Mouse (Mus musculus) frontal cortex, postnatal 14 days (tissue): ENCODE results near the gene Idnk.
"Not testable (repeated sequence)": the region's sequence is repeated elsewhere in the genome, so short reads cannot be mapped to it uniquely, and the experiment has no call there.

Experiments used
- DNase-seq, 2 experiments: peaks; one replicate each; pipeline ENCODE4 v3.0.0; 2022; ENCODE audit warnings: low spot score in 2 of 2

Gene Idnk

DNA sequence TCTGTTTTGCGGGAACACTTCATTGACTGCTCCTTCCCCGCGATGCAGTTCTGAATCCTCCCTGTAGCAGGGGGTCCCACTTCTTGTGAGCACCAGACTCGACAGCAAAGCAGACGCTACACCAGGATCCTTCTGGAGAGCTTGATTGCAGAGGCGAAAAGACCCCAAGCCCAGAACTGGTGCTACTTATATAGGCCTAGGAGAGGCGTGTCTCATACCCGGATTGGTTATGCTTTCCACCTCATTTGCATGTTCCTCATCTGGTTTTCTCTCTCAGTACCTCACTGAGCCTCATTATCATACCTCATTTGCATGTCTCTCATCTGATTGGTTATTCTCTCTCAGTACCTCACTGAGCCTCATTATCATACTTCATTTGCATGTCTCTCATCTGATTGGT is 10.8 kb upstream of the Idnk start:
- DNase-seq: not testable (repeated sequence)

DNA sequence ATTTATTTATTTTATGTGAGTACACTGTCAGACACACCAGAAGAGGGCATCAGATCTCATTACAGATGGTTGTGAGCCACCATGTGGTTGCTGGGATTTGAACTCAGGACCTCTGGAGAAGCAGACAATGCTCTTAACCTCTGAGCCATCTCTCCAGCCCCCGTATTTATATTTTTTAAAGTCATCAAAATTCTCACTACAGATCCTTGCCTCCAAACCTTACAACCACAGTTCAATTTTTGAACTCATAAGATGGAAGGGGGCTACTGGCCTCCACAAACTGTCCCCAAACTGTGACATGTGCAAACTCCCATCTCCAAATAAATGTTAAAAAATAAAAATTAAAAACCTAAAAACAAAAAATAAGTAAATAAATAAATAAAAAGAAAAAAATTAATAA is 9.7 kb upstream of the Idnk start:
- no peak for DNase-seq

DNA sequence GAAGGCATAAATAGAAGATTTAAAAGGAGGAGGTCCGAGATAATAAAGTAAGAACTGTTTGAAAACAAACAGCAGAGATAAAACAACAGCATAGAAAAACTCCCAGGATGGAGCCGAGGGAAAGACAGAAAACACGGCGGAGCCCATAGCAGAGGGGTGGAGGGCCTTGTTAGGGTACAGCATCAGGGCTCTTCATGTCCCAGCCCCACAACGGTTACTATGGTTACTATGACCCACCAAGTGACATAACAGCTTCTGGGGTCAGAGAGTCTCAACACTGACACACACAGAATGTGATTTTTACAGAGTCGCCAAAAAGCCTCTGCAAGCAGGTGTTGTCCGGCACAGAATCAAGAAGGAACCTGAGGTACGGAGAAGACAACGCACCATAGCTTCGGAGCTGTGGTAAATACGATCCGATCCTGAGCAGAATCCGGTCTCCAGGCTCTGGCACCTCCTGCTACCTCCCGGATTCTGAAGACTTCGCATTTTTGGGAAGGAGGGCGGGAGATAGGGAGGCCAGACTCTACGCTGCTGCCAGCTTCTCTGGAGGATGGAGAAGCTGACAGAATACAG is 9.1 kb upstream of the Idnk start:
- DNase-seq: no peak

DNA sequence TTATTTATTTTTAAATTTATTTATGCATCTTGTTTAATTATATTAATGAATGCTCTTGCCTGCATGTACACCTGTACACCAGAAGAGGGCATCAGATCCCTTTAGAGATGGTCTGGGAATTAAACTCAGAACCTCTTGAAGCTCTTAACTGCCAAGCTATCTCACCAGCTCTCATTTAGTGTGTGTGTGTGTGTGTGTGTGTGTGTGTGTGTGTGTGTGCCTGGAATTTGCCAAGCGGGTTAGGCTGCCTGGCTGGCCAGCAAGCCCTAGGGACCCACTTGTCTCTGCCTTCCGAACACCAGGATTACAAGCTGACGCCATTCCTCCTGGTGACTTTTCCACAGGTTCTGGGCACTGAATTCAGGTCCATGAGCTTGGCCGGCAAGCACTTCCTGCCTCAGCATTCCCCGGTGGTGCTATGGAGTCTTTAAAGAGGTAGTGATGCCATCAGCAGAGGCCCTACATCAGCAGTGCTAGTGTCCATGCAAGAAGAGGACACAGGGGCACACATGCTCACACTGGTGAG is 8.4 kb upstream of the Idnk start:
- DNase-seq: no peak

DNA sequence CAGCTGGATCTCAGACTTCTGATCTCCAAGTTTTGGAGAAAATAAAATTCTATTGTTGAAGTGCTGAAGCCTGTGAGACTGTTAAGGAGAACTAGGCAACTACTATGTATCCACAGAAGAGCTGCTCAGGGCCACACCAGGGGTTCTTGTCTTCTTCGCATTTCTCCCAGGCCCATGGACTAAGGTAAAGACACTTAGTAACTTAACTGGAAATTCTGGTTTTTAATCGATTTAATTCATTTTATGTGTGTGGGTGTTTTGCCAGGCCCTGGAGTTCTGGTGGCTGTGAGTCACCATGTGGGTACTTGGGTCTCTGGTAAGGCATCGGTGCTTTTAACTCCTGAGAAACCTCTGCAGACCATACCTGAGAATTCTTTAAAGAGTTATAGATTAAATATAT is 7.8 kb upstream of the Idnk start:
- no peak for DNase-seq

DNA sequence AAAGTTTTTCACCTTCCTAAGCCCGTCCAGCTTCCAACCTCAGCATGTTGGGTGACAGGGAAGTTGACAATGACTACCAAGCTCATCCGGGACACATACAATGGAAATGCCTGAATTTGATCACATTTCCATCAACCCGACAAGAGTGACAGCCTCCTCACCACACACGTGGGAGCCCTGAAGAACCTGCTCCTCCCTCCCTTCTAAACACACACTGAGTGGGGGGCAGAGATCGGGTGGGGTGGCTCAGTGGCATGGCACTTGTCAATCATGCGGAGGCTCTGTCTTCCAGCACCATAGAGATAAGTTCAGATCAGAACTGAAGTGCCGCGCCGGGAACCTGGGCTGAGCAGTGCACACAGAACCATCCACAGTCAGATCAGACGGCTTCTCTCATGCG is 7.0 kb upstream of the Idnk start:
- DNase-seq: no peak

DNA sequence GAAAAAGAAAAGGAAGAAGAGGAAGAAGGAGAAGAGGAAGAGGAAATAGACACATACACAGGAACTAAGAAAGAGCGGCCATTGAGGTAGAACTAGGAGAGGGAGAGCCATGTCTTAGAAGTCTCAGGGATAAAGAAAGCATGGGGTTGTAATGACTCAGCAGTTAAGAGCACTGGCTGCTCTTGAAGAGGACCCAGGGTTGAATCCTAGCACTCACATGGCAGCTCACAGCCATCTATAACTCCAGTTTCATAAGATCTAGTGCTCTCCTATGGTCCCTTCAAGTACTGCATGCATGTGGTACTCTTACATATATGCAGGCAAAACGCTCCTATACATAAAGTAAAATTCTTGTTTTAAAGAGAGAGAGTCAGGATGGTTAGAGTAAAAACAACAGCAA is 1.4 kb upstream of the Idnk start:
- no peak for DNase-seq

DNA sequence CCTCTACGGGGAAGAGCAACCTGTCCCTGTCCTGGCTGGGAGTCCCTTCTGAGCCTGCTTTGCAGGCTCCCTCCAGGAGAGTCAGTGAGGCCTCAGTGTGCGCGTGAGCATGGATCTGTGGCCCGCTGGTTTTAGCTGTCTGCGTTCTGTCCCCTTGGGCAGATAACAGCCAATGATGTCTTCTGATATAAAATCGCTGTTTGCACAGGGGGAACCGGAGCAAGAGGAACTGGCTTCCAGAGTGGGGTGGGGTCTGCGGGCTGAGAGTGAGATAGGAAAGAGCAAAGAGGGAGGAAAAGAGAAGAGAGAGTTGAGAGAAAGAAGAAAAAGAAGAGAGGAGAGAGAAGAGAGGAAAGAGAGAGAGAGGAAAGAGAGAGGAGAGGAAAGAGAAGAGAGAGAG is 413 bp upstream of the Idnk start:
- no peak for DNase-seq

DNA sequence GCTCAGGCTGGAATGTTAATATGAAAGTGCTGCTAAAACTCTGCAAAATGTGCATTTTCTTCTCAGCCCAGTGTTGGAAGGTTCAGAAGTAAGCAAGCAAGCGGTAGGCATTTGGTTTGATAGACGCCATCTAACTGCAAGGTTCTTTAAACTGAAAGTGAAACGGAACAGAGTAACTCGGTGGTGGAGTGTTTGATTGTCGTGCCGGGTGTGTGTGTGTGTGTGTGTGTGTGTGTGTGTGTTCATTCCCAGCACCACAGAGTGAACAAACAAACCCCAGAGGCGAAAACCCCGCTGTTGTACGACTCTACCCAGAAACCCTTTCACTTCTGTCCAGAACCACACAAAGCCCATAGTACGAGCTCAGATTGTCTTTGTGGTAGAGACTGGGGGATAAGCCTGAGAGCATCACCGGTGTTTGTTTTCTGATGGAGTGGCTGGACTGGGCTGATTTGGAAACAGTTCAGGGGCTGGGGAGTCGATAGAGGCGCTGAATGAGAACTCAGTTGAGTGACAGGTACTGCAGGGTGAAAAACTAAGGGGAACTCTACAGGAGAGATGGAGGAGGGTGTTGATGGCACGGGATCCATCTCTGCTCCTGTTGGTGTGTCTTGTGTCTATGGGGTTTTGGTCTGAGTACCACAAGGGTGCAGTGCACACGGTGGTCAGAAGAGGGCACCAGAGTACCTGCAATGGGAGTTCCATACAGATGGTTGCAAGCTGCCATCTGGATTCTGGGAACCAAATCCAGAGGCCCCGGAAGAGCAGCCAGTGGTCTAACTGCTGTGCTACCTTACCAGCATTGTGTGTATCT is 857 bp downstream of the Idnk start:
- DNase-seq: peak; percentile 80 to 88

DNA sequence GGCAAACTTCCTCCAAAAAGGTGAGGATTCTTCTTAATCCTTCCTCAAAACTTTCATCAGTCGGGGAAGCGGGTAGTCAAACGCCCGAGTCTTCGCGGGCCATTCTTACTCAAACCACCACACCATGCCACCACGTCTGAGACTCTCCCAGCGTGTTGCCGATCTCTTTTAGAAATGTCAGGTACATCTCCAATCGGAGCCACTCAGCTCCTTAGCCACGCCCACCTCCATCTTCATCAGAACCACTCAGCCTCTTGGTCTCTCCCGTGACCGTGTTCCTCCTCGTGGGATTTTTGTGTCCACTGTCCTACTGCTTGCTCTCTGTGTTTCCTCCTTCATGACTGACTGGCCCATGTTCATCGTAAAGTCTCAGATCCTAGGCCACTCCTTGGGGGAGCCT is 3.3 kb downstream of the Idnk start:
- no peak for DNase-seq

DNA sequence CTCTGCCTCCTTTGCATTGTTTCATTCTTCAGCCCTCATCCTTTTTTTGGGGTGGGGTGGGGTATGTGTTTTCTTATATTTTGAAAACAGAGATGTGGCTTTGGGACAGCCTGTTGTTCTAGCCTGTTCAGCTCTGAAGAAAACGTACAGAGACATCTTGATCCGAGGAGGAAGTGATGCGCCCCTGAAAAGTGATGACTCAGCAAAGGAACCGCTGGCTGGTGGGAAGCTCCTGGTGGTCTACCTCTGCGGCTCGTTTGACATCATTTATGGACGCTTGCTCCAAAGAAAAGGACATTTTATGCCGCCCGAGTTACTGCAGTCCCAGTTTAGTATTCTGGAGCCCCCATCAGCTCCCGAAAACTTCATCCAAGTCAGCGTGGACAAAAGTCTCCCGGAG is 5.9 kb downstream of the Idnk start:
- no peak for DNase-seq

DNA sequence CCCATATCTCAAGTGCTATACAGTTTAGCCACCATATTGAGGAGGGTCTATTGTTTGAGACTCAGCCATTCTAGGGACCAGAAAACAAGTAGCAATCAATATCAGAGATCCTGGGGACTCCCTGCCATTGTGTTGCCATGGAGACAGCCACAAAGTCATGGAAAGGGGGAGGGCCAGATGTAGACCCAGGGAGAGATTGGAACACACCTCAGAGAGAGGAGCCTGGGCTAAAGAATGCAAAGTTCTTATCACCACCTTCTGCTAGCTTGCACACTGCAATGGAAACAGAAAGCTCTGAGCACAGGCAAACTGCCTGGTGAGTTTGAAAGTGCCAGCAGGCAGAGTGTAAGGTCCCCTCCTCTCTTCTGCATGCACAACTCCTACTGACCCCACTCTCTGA is 10.7 kb downstream of the Idnk start:
- DNase-seq: no peak

DNA sequence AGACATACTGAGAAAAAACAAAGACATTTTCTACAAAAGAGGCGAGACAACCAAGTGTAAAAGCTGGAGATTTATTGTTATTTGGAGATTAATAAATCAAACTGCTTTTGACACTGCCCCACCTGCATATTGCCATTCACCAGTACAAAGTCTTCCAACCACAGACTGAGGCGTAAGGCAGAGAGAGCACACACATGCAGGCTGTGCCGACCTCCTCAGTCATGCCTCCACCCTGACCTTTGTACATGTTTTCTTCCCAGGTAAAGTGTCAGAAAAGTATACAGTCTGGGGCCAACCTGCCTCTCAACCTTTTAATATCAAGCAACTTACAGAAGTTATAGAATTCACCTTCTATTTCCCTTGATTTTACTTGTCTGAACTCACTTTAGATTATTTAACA is 18.7 kb downstream of the Idnk start:
- no peak for DNase-seq

DNA sequence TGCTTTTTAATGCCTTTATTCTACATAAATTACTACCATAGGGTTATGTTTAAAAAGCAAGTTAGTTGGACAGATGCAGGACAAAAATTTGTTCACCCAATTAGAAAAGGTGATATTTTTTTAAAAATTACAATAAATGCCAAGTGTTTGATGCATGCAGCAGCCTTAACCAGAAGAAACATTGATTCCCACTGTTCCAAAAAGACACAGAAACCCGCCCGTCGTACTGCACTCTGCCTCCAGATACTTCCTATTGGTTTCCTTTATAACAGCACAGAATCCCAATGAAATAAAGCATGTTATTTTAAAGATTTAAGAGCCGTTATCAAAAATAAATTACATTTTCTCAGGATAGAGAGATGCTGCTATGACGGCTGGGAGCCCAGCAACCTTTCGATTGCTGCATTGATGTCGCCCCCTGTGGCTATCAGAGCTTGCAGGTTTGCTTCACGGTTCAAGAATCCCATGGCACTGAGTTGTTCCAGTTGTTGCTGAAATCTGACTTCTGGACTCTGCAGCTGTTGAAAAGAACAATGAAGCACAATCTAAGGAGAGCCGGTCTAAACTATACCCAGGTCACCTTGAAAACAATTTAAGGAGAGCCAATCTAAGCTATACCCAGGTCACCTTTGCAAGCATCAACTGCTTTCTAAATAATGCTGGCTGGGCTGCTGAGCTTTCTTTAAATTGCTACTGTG is 20.2 kb downstream of the Idnk start:
- peak; percentile 99 to 100 for DNase-seq

DNA sequence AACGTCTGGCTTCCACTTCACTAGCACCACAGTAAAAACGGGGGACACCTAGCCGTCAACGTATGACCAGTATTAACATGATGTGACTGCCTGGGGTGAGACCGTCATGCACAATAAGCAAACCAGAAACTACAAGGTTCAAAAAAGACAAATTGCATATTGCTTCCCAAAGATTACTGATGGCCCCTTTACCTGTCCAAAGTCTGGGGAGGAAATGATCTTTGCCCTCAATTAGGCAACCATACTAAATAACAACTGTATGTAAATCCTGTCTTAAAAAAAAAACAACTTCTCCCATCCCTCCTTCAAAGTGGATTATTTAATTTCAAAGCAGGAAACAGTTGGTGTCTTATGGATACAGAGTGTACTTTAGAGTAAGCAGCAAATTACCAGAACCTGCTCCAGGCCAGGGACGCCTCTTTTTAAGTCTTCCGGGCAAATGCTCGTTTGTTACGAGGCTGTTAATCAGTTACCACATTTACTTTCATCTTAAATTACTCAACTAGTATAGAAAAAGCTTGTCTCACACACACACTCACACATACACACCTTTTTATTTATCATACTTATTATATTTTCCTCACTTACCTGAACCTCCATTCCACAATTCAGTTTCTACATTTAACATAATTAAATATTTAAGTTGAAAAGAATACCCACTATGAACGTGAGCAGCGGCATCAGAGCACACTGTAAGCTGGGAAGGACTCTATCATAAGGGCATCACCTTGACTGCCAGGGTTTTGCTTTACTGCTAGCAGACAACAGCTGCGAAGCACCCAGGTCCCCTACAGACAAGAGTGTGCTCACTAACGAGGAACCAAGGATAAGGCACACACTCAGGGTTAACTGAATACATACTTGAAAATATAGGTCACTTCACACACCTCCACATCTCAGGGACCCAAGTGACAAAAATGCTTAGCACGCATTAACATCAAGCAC is 24.4 kb downstream of the Idnk start:
- no peak for DNase-seq

DNA sequence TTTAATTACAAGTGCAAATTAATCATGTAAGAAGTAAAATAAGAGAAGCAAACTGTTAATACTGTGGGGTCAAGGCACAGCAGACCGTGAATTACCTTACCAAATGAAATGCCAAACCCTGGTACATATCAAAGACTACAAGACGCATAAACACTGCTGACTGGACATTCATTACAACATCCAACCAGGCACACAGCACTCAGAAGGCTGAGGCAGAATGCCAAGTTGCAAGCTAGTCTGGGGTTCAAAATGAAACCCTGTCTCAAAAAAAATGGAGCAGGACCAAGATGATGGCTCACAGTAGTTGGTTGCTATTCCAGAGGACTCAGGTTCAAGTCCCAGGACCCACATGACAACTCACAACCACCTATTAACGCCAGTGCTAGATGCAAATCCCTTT is 26.7 kb downstream of the Idnk start:
- DNase-seq: no peak

DNA sequence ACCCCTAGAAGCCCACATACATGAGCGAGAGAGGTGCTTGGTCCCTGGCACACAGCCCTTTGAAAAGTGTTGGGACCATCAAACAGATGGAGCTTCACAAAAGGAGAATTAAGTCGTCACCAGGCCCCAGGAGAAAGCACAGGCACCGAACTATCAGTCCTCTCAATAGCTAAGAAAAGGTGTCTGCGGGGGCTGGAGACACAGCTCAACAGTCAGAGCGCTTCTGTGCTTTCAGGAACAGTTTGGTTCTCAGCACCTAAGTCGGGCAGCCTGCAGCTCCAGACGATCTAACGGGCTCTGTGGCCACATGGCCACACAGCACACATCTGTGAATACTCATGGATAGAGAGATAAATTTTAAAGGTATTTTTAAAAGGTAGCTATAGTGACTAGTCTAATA is 28.8 kb downstream of the Idnk start:
- DNase-seq: no peak

DNA sequence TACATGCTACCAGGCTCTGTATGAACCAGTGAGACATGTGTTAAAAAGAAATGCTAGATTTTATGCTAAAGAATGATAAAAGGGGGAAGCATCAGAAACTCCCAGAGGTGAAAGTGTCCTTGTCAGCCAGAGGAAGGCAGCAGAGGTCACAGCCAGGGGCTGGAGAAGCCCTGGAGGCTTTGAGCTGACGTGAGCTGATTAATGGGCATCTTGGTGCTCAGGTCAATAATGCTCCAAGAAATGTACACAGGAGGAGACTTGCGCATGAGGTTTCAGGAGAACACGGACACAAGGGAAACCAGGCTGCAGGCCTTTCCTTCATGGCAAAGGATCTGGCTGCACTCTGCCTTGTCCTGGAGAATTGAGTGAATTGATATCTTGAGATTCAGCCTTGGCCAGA is 30.3 kb downstream of the Idnk start:
- DNase-seq: no peak

DNA sequence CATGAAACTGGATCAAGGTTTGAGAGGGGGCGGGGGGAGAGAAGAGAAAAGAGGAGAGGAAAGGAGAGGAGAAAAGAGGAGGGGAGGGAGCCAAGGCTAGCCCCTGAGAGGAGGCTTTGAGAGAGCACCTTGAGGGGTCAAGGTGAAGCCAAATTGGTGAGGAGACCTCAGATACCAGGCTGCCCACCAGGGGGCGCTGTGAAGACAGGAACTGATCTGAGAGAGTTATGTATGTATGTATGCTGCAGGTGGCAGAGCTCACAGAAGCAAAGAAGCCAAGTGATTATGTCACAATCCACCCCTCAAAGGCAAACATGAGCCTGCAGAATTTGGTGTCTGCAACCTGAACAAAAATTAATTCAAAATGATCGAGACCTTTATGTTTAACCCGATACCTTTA is 31.0 kb downstream of the Idnk start:
- peak; percentile 62 to 81 for DNase-seq

DNA sequence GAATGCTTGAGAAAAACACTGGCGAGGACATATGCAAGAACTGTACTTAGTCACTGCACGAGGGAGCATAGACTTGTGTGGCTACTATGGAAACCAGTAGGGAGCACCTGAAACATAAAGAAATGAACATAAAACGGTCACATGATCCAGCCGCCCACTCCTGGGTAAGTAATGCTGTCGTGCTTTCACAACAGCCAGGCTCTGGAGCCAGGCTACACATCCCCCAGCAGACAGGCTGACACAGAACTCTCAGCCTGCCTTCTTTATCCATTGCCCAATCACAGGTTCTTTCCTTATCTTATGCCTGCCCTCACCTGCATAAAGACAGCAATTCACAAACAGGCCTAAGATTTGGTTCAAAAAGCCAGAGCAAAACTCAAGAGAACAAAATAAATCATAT is 32.0 kb downstream of the Idnk start:
- peak in 1 of 2 experiments; percentile 23 for DNase-seq

DNA sequence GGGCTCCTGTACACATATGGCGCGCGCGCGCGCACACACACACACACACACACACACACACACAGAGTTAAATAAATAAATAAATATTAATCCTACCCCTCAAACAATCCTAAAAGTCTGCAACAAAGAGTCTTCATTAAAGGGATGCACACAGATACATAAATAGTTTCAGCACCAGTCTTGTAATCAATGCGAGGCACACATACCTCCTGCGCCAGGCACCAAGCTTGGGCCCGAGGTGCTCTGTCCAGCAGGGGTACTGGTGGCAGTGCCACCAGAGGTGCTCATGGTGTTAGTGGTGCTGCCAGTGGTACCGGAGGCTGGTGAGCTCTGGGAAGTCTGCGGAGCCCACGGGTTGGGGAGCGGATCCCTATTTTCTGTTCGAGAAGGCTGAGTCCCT is 34.1 kb downstream of the Idnk start:
- DNase-seq: no peak

DNA sequence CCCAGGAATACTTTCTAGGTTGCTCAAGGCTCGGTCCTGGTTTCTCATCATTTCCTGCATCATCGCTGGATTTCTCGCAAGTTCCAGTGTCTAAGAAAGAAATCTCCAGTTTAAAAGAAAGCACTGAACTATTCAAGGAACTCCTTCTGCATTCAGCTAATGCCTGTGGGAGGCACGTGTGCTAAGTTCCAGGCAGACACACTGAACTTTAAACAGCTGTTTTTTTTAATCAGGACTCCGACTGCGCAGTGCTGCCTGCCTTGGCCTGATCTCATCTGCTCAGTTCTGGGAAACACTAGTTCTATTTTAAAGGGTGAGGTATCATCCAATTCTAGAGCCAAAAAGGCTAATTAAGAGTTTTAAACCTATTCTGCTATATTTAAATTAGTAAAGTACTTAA is 34.7 kb downstream of the Idnk start:
- no peak for DNase-seq
